ENCODE assay signal across 9 mouse cellular contexts in genomic region chr11:98954801-98955706, GRCm38 (mm10). TPM values are rescaled to one million over a fixed set of nuclear protein-coding genes. Genes with fewer than 3 reads are reported as not detected.
DNase-seq lines count a peak whose midpoint lies in the region; ATAC-seq lines count a peak whose summit lies in the region.
"Had no signal": no experiment of that assay in that cellular context is flagged by ENCODE, and none has a peak within 500 bp of the region (broad histone marks: within the 10 kb centered on the region; RNA-seq: fewer than 3 reads in every experiment).

No protein-coding gene starts in this region.

- peaks cover 66% of the 10 kb centered on the region for H3K4me1 ChIP-seq in kidney, embryonic 14.5 days (ENCODE audit: control insufficient read depth, insufficient read depth, low read length)
- H3K4me1 ChIP-seq in hindbrain, embryonic 12.5 days = peaks cover 56% of the 10 kb centered on the region

- H3K4me3 ChIP-seq in kidney, embryonic 14.5 days (ENCODE audit: low read length) = peak overlapping the region; percentile 6; the same call in 1 of the 2 replicates
- H3K4me3 ChIP-seq in hindbrain, embryonic 12.5 days = no peak overlapping the region

- no peak for DNase-seq in kidney, postnatal 36 days
- DNase-seq in ZHBTc4 (ENCODE audit: low read depth, low spot score) = peak; percentile 80
- DNase-seq in lung, postnatal 25 days (ENCODE audit: low spot score) = peak; percentile 60
- DNase-seq in frontal cortex, postnatal 36 days (ENCODE audit: low spot score in 2 of 2) = no peak
- DNase-seq in cerebellum, adult 9-10 months = no peak
- DNase-seq in adrenal gland, adult 8-10 months = no peak

- peaks cover 19% of the 10 kb centered on the region for H3K36me3 ChIP-seq in kidney, embryonic 14.5 days (ENCODE audit: control insufficient read depth, insufficient read depth, low read length)
- peaks cover 4% of the 10 kb centered on the region; the same call in 1 of the 2 replicates for H3K36me3 ChIP-seq in hindbrain, embryonic 12.5 days

- 18% methylated on average over 17 of the region's 17 CpGs for WGBS in kidney, embryonic 14.5 days
- 19% methylated on average over 17 of the region's 17 CpGs for WGBS in hindbrain, embryonic 12.5 days

- no peaks in the 10 kb centered on the region for H3K9me3 ChIP-seq in kidney, embryonic 14.5 days (ENCODE audit: control insufficient read depth, low read length)
- H3K9me3 ChIP-seq in hindbrain, embryonic 12.5 days (replicated peaks) = no peaks in the 10 kb centered on the region

- peak overlapping the region; percentile 9 for H3K4me2 ChIP-seq in kidney, embryonic 14.5 days (replicated peaks; ENCODE audit: low read depth, low read length)
- H3K4me2 ChIP-seq in hindbrain, embryonic 12.5 days (replicated peaks) = peak overlapping the region; percentile 37

- H3K27me3 ChIP-seq in kidney, embryonic 14.5 days (ENCODE audit: control insufficient read depth, insufficient read depth, low read length) = no peaks in the 10 kb centered on the region
- no peaks in the 10 kb centered on the region for H3K27me3 ChIP-seq in hindbrain, embryonic 12.5 days

- peak; percentile 43 for ATAC-seq in kidney, embryonic 14.5 days (ENCODE audit: low FRiP score, low TSS enrichment)
- ATAC-seq in hindbrain, embryonic 12.5 days (ENCODE audit: low FRiP score) = peak; percentile 49

- peak overlapping the region; percentile 51 for H3K27ac ChIP-seq in kidney, embryonic 14.5 days (ENCODE audit: low read depth, low read length)
- peak overlapping the region; percentile 67 for H3K27ac ChIP-seq in hindbrain, embryonic 12.5 days

- 0 out of 2 replicates have a peak overlapping the region, but pooled peaks have one; percentile 20 for H3K9ac ChIP-seq in kidney, embryonic 14.5 days (ENCODE audit: low read depth, low read length)
- H3K9ac ChIP-seq in hindbrain, embryonic 12.5 days = peak overlapping the region; percentile 46

RNA-seq across cellular contexts. Expression of gene Rara, which starts 27.4 kb away (rescaled TPM):
- polyA plus RNA-seq in kidney, embryonic 14.5 days (2014; fragmentation: Nextera tagmentation; extraction: Ambion mirVana) = 27.7 and 36.7 TPM in 2 replicates
- 38.6 and 46.9 TPM in 2 replicates for polyA plus RNA-seq in hindbrain, embryonic 12.5 days (2016; fragmentation: Nextera tagmentation; extraction: Ambion mirVana)
- total RNA-seq in adrenal gland, adult 8-10 months (2022) = 10 to 100 TPM; 21.3 to 36.8 (median 30.8) TPM

RNA-seq across cellular contexts. Expression of gene Gjd3, which starts 27.8 kb away (rescaled TPM):
- 0.64 TPM in 1 of 2 replicates, not detected in the other for polyA plus RNA-seq in kidney, embryonic 14.5 days (2014; fragmentation: Nextera tagmentation; extraction: Ambion mirVana)
- polyA plus RNA-seq in hindbrain, embryonic 12.5 days (2016; fragmentation: Nextera tagmentation; extraction: Ambion mirVana) = 0.88 and 1.1 TPM in 2 replicates
- total RNA-seq in adrenal gland, adult 8-10 months (2022) = not detected
- polyA plus RNA-seq: macrophage had no signal

RNA-seq across cellular contexts. Expression of gene Cdc6, which starts 47.5 kb away (rescaled TPM):
- polyA plus RNA-seq in kidney, embryonic 14.5 days (2014; fragmentation: Nextera tagmentation; extraction: Ambion mirVana) = 32.5 and 44.1 TPM in 2 replicates
- polyA plus RNA-seq in hindbrain, embryonic 12.5 days (2016; fragmentation: Nextera tagmentation; extraction: Ambion mirVana) = 19.0 and 20.2 TPM in 2 replicates
- total RNA-seq in adrenal gland, adult 8-10 months (2022) = under 1 TPM; 0.20 to 0.95 (median 0.72) TPM

Comparison
In these comparisons a context has a peak if more than half of its experiments do, and no peak if none do; other contexts are left out.
1. DNase-seq: peak in ZHBTc4 (single experiment) and lung, postnatal 25 days (single experiment); none in kidney, postnatal 36 days (0 of 2), frontal cortex, postnatal 36 days (0 of 2), cerebellum, adult 9-10 months (single experiment) and adrenal gland, adult 8-10 months (single experiment).